Mouse (Mus musculus): Measurements from ENCODE around the gene Mbtps1.

- no peak for TF ChIP-seq CTCF (IDR thresholded peaks at IDR 0.05; ENCODE audit: low read depth, low read length)
- TF ChIP-seq POLR2A (IDR thresholded peaks at IDR 0.05; ENCODE audit: borderline replicate concordance, low read depth, low read length): no peak
Measured at GRCm38 (mm10) chr8:119516674-119517073, 41.9 kb downstream of the Mbtps1 start.
